Mouse (Mus musculus) forebrain, embryonic 16.5 days (tissue): ENCODE measurements around the gene Gja6. TPM values are rescaled to one million over a fixed set of nuclear protein-coding genes. Genes with fewer than 3 reads are reported as not detected.

Experiments used
- ATAC-seq: fragments of 200-750 bp; cut with Nextera tagmentation; 2 replicates; pipeline ENCODE4 v1.8.0; 2017; ENCODE audit warnings: mild to moderate bottlenecking, moderate library complexity
- H3K27ac ChIP-seq: fragments of 300-500 bp; sonication (generic); 2 replicates; pipeline ENCODE4 v1.5.1; 2014; ENCODE audit warnings: low read length, control low read depth
- H3K27me3 ChIP-seq: fragments of 300-500 bp; sonication (generic); replicated peaks from 2 replicates; pipeline ENCODE4 v1.6.1; 2014; ENCODE audit warnings: low read length; ENCODE audit not compliant: control insufficient read depth, insufficient read depth
- H3K36me3 ChIP-seq: fragments of 300-500 bp; sonication (generic); 2 replicates; pipeline ENCODE4 v1.6.1; 2014; ENCODE audit not compliant: control insufficient read depth, insufficient read depth
- H3K4me1 ChIP-seq: fragments of 300-500 bp; sonication (generic); replicated peaks from 2 replicates; pipeline ENCODE4 v1.6.1; 2014; ENCODE audit warnings: low read length; ENCODE audit not compliant: control insufficient read depth, insufficient read depth
- H3K4me2 ChIP-seq: fragments of 300-500 bp; sonication (generic); 2 replicates; pipeline ENCODE4 v1.6.1; 2014; ENCODE audit warnings: mild to moderate bottlenecking, low read length, control low read depth
- H3K4me3 ChIP-seq: fragments of 300-500 bp; sonication (generic); replicated peaks from 2 replicates; pipeline ENCODE4 v1.5.1; 2014; ENCODE audit warnings: mild to moderate bottlenecking, low read length, control low read depth
- H3K9ac ChIP-seq: fragments of 300-500 bp; sonication (generic); replicated peaks from 2 replicates; pipeline ENCODE4 v1.6.1; 2014; ENCODE audit warnings: low read depth, low read length, control low read depth
- H3K9me3 ChIP-seq: fragments of 300-500 bp; sonication (generic); 2 replicates; pipeline ENCODE4 v1.6.1; 2016; ENCODE audit warnings: low read length; ENCODE audit not compliant: control insufficient read depth
- WGBS: fragments of 180-500 bp; shearing (Covaris S2); extraction: QIAGEN DNeasy Blood & Tissue Kit; methylation state at CpG from one replicate; pipeline ENCODE4 v1.1.7; 2014; 5-methylcytosine and 5-hydroxymethylcytosine counted together
- polyA plus RNA-seq: library from polyadenylated mRNA; unstranded; fragments of >200 nt; fragmentation: Nextera tagmentation; extraction: Ambion mirVana; gene quantifications from 2 replicates; pipeline ENCODE4 v1.2.1, GENCODE M21; 2015

Gene Gja6
- polyA plus RNA-seq, 1 experiment from 2014 or later: 0.10 TPM

GRCm38 (mm10) chrX:160905041-160905678 is 1.7 kb downstream of the Gja6 start:
- Histone ChIP-seq H3K4me3 (no peak overlapping the region), H3K4me2 (no peak overlapping the region), H3K36me3 (no peaks in the 10 kb centered on the region), H3K27me3 (peaks cover 3% of the 10 kb centered on the region; the same call in 1 of the 2 replicates), H3K4me1 (no peaks in the 10 kb centered on the region), H3K27ac (no peak overlapping the region), H3K9me3 (no peaks in the 10 kb centered on the region), H3K9ac (no peak overlapping the region)
- 78% methylated on average over 2 of the region's 2 CpGs for WGBS
- ATAC-seq: no peak

DNA sequence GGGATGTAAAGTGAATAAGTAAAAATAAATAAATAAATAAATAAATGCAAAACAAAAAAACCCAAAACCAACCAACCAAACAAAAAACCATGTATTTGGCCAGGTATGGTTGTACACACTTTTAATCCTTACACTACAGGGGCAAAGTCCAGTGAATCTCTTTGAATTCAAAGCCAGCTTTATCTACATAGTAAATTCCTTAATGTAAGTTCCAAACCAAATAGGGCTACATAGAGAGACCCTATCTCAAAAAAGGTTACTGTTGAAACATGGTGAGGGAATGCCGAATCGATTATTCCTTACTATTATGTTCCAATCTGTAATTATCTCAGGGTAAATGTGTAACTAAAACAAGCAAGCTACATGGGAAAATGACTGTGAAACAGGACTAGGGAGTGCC is 5.7 kb downstream of the Gja6 start:
- no peak overlapping the region for H3K4me3 ChIP-seq
- H3K27ac ChIP-seq: no peak overlapping the region
- no peak overlapping the region for H3K4me2 ChIP-seq
- ATAC-seq: no peak
- peaks cover 3% of the 10 kb centered on the region; the same call in 1 of the 2 replicates for H3K27me3 ChIP-seq
- H3K4me1 ChIP-seq: no peaks in the 10 kb centered on the region
- H3K9ac ChIP-seq: no peak overlapping the region
- 92% methylated on average over 2 of the region's 2 CpGs for WGBS
- H3K9me3 ChIP-seq: no peaks in the 10 kb centered on the region
- H3K36me3 ChIP-seq: no peaks in the 10 kb centered on the region

DNA sequence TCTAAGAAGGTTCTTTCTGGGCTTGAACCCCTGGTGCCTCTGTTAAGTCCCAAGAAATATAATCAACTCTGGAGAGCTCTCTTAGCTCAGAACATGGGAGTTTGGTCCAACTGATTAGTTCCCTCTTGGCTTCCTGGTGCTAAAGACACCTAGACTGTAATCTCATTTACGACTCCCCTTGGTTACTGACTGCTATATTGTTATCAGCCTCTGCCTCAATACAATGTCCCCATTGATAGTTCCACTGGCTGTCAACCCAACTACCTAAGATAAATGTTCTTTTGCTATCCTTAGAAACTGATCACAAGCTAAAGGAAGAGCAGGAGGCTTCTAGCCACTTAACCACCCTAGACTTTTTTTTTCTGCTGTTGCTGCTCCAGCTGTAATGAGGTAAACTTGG is 14.8 kb downstream of the Gja6 start:
- Histone ChIP-seq H3K4me1 (no peaks in the 10 kb centered on the region), H3K4me2 (no peak overlapping the region), H3K27me3 (0 out of 2 replicates have a peak, but pooled peaks cover 3% of the 10 kb centered on the region), H3K4me3 (no peak overlapping the region), H3K9me3 (no peaks in the 10 kb centered on the region), H3K27ac (no peak overlapping the region), H3K9ac (no peak overlapping the region), H3K36me3 (no peaks in the 10 kb centered on the region)
- ATAC-seq: no peak
- WGBS: 43% methylated on average over 1 of the region's 1 CpGs

GRCm38 (mm10) chrX:160886301-160886700 is 20.6 kb downstream of the Gja6 start:
- H3K27ac ChIP-seq: no peak overlapping the region
- H3K4me1 ChIP-seq: no peaks in the 10 kb centered on the region
- H3K36me3 ChIP-seq: no peaks in the 10 kb centered on the region
- no peak overlapping the region for H3K4me2 ChIP-seq
- ATAC-seq: no peak
- no peaks in the 10 kb centered on the region for H3K9me3 ChIP-seq
- 38% methylated on average over 2 of the region's 2 CpGs for WGBS
- no peak overlapping the region for H3K4me3 ChIP-seq
- no peaks in the 10 kb centered on the region; the same call in 1 of the 2 replicates for H3K27me3 ChIP-seq
- no peak overlapping the region for H3K9ac ChIP-seq

- Histone ChIP-seq H3K27ac (no peak overlapping the region), H3K36me3 (no peaks in the 10 kb centered on the region), H3K4me3 (no peak overlapping the region), H3K9me3 (no peaks in the 10 kb centered on the region), H3K9ac (no peak overlapping the region), H3K4me1 (peaks cover 7% of the 10 kb centered on the region), H3K4me2 (no peak overlapping the region), H3K27me3 (no peaks in the 10 kb centered on the region)
- WGBS: 78% methylated on average over 4 of the region's 4 CpGs
- ATAC-seq: peak; percentile 62
These were observed 40.3 kb downstream of the Gja6 start for GRCm38 (mm10) chrX:160866576-160866975.

DNA sequence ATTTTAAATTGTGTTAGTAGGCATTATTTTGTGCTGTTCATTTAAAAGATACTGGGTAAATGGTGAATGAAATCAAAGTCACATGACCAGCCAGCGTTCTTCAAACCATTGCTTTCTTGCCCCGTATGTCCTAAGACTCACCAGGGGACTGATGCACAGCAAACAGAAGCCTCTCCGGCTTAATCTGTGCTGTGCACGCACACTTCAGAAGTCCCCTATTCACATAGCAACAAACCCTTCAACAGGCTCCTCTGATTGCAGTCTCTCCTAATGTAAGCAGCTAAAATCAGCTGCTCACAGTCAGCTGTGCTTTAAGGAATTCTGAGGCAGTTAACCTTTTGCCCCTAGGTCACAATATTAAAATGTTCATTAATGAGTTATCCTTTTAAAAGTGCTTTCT is 41.8 kb downstream of the Gja6 start:
- H3K4me2 ChIP-seq: no peak overlapping the region
- peaks cover 7% of the 10 kb centered on the region for H3K4me1 ChIP-seq
- WGBS: 43% methylated on average over 4 of the region's 4 CpGs
- ATAC-seq: no peak
- no peak overlapping the region for H3K4me3 ChIP-seq
- no peaks in the 10 kb centered on the region for H3K27me3 ChIP-seq
- H3K27ac ChIP-seq: no peak overlapping the region
- no peaks in the 10 kb centered on the region for H3K36me3 ChIP-seq
- H3K9ac ChIP-seq: no peak overlapping the region
- H3K9me3 ChIP-seq: no peaks in the 10 kb centered on the region

DNA sequence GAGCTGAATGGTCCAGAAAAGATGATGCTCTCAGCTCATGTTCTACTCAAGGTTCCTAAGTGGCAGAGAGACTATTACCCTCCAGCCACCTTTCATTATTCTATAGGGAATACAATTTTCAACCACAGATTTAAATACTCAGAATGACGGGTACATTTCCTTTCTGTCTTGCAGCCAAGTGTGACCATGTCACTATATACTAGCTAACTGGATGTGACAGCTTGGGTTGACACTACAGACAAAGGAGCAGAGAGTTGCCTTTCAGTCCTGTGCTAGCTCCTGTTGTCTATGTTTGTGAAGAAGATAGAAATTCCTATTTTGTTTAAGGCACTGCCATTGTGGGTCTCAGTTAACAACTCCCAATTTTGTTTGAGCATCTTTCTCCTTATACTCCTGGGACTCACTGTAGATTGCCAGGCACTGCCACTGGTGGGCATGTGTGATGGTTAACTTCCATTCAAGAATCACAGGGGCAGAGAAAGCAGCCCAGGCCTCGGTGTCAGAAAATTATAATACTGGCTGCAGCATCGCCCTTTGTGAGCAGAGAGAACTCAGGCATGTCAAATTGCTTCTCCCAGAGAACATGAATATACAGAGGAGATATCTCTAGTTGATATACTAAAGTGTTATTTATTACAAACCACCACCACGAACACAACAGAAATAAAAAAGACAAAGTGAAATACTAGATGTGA is 43.0 kb downstream of the Gja6 start:
- Histone ChIP-seq H3K4me3 (no peak overlapping the region), H3K9ac (no peak overlapping the region), H3K27me3 (no peaks in the 10 kb centered on the region), H3K27ac (no peak overlapping the region), H3K4me2 (no peak overlapping the region), H3K4me1 (peaks cover 7% of the 10 kb centered on the region), H3K9me3 (no peaks in the 10 kb centered on the region), H3K36me3 (no peaks in the 10 kb centered on the region)
- no peak for ATAC-seq
- WGBS: 62% methylated on average over 4 of the region's 4 CpGs

Other genes with a start within 250 kb of the Gja6 start
- gene Ppef1, start 171.3 kb downstream of the Gja6 start, polyA plus RNA-seq: 0.10 and 0.96 TPM in 2 replicates
- gene Rs1, start 139.0 kb downstream of the Gja6 start, polyA plus RNA-seq: 0.07 and 0.18 TPM in 2 replicates
- gene Cdkl5, start 87.7 kb upstream of the Gja6 start, polyA plus RNA-seq: 7.4 and 8.6 TPM in 2 replicates
- gene Scml2, start 210.1 kb upstream of the Gja6 start, polyA plus RNA-seq: 2.4 TPM in 2 replicates